8 mouse cellular contexts compared by ENCODE assay signal in the genomic region with DNA sequence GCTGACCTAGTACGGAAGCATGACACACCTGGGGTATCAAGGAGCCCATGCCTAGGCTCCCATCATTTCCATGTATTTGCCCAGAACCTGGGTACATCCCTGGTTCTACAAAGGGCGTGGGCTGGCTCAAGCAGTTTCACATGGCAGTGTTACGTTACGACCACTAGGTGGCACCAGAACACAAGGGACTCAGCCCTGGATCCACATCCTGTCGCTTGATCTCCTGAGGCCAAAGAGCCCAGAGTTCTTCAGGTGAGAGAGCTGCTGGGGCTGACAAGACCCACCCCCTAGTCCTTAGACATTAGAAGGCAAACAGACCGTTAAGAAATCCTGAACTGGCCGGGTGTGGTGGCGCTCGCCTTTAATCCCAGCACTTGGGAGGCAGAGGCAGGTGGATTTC. TPM values are rescaled to one million over a fixed set of nuclear protein-coding genes. Genes with fewer than 3 reads are reported as not detected.
DNase-seq lines count a peak whose midpoint lies in the region; ATAC-seq and TF ChIP-seq lines count a peak whose summit lies in the region.

No protein-coding gene starts in this region.

- no peak for TF ChIP-seq POLR2A in small intestine, adult 2 months (IDR thresholded peaks at IDR 0.05; ENCODE audit: low read depth, low read length)

- no peak; the same call in 1 of the 2 replicates for ATAC-seq in kidney, embryonic 15.5 days (replicated peaks; ENCODE audit: low FRiP score)
- ATAC-seq in hindbrain, embryonic 15.5 days (ENCODE audit: low FRiP score, low read depth) = peak; percentile 55; the same call in 1 of the 2 replicates
- ATAC-seq in megakaryocyte progenitor cell, adult 5-6 weeks (replicated peaks; ENCODE audit: poor library complexity) = peak; percentile 96

- H3K9ac ChIP-seq in kidney, embryonic 15.5 days = no peak overlapping the region
- H3K9ac ChIP-seq in hindbrain, embryonic 15.5 days = no peak overlapping the region

- TF ChIP-seq CTCF in small intestine, adult 2 months (IDR thresholded peaks at IDR 0.05; ENCODE audit: extremely low read depth, insufficient read length, insufficient replicate concordance, low read depth, low read length) = peak; percentile 93

- 0 out of 2 replicates have a peak, but pooled peaks cover 4% of the 10 kb centered on the region for H3K4me1 ChIP-seq in kidney, embryonic 15.5 days
- H3K4me1 ChIP-seq in hindbrain, embryonic 15.5 days (replicated peaks) = no peaks in the 10 kb centered on the region
- H3K4me1 ChIP-seq in small intestine, adult 2 months (ENCODE audit: control insufficient read depth, insufficient read depth, insufficient read length, low read length) = no peaks in the 10 kb centered on the region

- H3K4me2 ChIP-seq in kidney, embryonic 15.5 days = no peak overlapping the region
- H3K4me2 ChIP-seq in hindbrain, embryonic 15.5 days = no peak overlapping the region

- no peaks in the 10 kb centered on the region for H3K27me3 ChIP-seq in kidney, embryonic 15.5 days
- no peaks in the 10 kb centered on the region for H3K27me3 ChIP-seq in hindbrain, embryonic 15.5 days
- no peaks in the 10 kb centered on the region for H3K27me3 ChIP-seq in small intestine, adult 2 months (ENCODE audit: control insufficient read depth, insufficient read depth, low read length)

- H3K9me3 ChIP-seq in kidney, embryonic 15.5 days (replicated peaks) = no peaks in the 10 kb centered on the region
- H3K9me3 ChIP-seq in hindbrain, embryonic 15.5 days = no peaks in the 10 kb centered on the region

- no peak overlapping the region for H3K27ac ChIP-seq in kidney, embryonic 15.5 days
- no peak overlapping the region for H3K27ac ChIP-seq in hindbrain, embryonic 15.5 days (replicated peaks)
- H3K27ac ChIP-seq in small intestine, adult 2 months (ENCODE audit: insufficient read depth, low read depth, low read length) = no peak overlapping the region

- 10% methylated on average over 9 of the region's 9 CpGs for WGBS in kidney, embryonic 15.5 days
- WGBS in hindbrain, embryonic 15.5 days = 11% methylated on average over 9 of the region's 9 CpGs
- 14% methylated on average over 9 of the region's 9 CpGs for WGBS in small intestine, adult 2 months

- H3K36me3 ChIP-seq in kidney, embryonic 15.5 days = peaks cover 29% of the 10 kb centered on the region
- H3K36me3 ChIP-seq in hindbrain, embryonic 15.5 days = no peaks in the 10 kb centered on the region
- peaks cover 14% of the 10 kb centered on the region for H3K36me3 ChIP-seq in small intestine, adult 2 months (ENCODE audit: control insufficient read depth, insufficient read depth, low read length)

- DNase-seq in kidney, adult 11 months = peak; percentile 64
- DNase-seq in cerebellum, adult 9-10 months = peak; percentile 87
- peak; percentile 52 to 65 for DNase-seq in frontal cortex, postnatal 10 days (ENCODE audit: low spot score in 2 of 2)
- DNase-seq in layer of hippocampus, postnatal 36 days = peak; percentile 57 to 65

- H3K4me3 ChIP-seq in kidney, embryonic 15.5 days (replicated peaks) = no peak overlapping the region
- H3K4me3 ChIP-seq in hindbrain, embryonic 15.5 days = no peak overlapping the region
- no peak overlapping the region for H3K4me3 ChIP-seq in small intestine, adult 2 months (ENCODE audit: low read depth, low read length)

RNA-seq across cellular contexts. Expression of a gene that starts 24.6 kb away (rescaled TPM):
- polyA plus RNA-seq in kidney, embryonic 15.5 days (2015; fragmentation: Nextera tagmentation; extraction: Ambion mirVana) = 38.6 and 40.0 TPM in 2 replicates
- polyA plus RNA-seq in hindbrain, embryonic 15.5 days (2015; fragmentation: Nextera tagmentation; extraction: Ambion mirVana) = 49.9 and 51.0 TPM in 2 replicates
- 100 to 1,000 TPM; 142 to 157 TPM for total RNA-seq in layer of hippocampus, postnatal 36 days (2021)
- total RNA-seq in megakaryocyte progenitor cell, adult 5-6 weeks (2015) = 60.3 and 60.4 TPM in 2 replicates
- 36.9 and 39.1 TPM in 2 replicates for total RNA-seq in megakaryocyte progenitor cell, adult 5-6 weeks (2017)
- polyA plus RNA-seq in small intestine, adult 2 months (2012; rRNA removed) = 14.7 and 19.4 TPM in 2 replicates
